Mouse (Mus musculus): ENCODE measurements around the gene Mnt.

- no peak for TF ChIP-seq TAL1 (conservative IDR thresholded peaks at IDR 0.05; ENCODE audit: low read depth, low read length)
- no peak for TF ChIP-seq CTCF (IDR thresholded peaks at IDR 0.05; ENCODE audit: low read depth, low read length)
Measured at GRCm38 (mm10) chr11:74828404-74828931, 2.3 kb upstream of the Mnt start.

Measured in G1E (cell line).